Comparison of ENCODE assay signal across 12 mouse cellular contexts in genomic region chr10:94000223-94000622, GRCm38 (mm10). TPM values are rescaled to one million over a fixed set of nuclear protein-coding genes. Genes with fewer than 3 reads are reported as not detected.
DNase-seq lines count a peak whose midpoint lies in the region; ATAC-seq lines count a peak whose summit lies in the region.
"Had no signal": no experiment of that assay in that cellular context is flagged by ENCODE, and none has a peak within 500 bp of the region (broad histone marks: within the 10 kb centered on the region; RNA-seq: fewer than 3 reads in every experiment).

No protein-coding gene starts in this region.

- no peaks in the 10 kb centered on the region for H3K79me2 ChIP-seq in macrophage (ENCODE audit: inconsistent target)

- no peak overlapping the region for H3K9ac ChIP-seq in hindbrain, embryonic 14.5 days

- H3K27me3 ChIP-seq in hindbrain, embryonic 14.5 days (ENCODE audit: control insufficient read depth, insufficient read depth, low read length): no peaks in the 10 kb centered on the region

- H3K4me1 ChIP-seq in hindbrain, embryonic 14.5 days (replicated peaks; ENCODE audit: control insufficient read depth, insufficient read depth, low read length): no peaks in the 10 kb centered on the region
- H3K4me1 ChIP-seq: midbrain, embryonic 10.5 days had no signal

- ATAC-seq in hindbrain, embryonic 14.5 days (ENCODE audit: low FRiP score): no peak

- H3K4me3 ChIP-seq in macrophage (ENCODE audit: inconsistent target): no peak overlapping the region
- no peak overlapping the region for H3K4me3 ChIP-seq in hindbrain, embryonic 14.5 days (replicated peaks; ENCODE audit: low read length)
- H3K4me3 ChIP-seq: gastrocnemius, adult 2 months; midbrain, embryonic 10.5 days had no signal

- H3K9me3 ChIP-seq in hindbrain, embryonic 14.5 days (ENCODE audit: control insufficient read depth, low read length): no peaks in the 10 kb centered on the region

- WGBS in macrophage (ENCODE audit: missing documents): 26% methylated on average over 7 of the region's 10 CpGs
- WGBS in hindbrain, embryonic 14.5 days: 89% methylated on average over 10 of the region's 10 CpGs

- H3K27ac ChIP-seq in macrophage: peak overlapping the region; percentile 68
- no peak overlapping the region for H3K27ac ChIP-seq in hindbrain, embryonic 14.5 days
- H3K27ac ChIP-seq: gastrocnemius, adult 2 months; midbrain, embryonic 10.5 days had no signal

- peak; percentile 11 for DNase-seq in adrenal gland, adult 2 months
- no peak for DNase-seq in adrenal gland, adult 18-20 months (ENCODE audit: low spot score in 2 of 2)
- DNase-seq in kidney, adult 9 months: peak; percentile 48
- DNase-seq in kidney, adult 18-20 months: no peak
- DNase-seq in kidney, postnatal 10 days: peak; percentile 66
- DNase-seq in thymus, postnatal 14 days: no peak
- DNase-seq in hindbrain, embryonic 14.5 days (ENCODE audit: low spot score): no peak
- DNase-seq: gastrocnemius, adult 2 months; spleen, adult 18-20 months; thymus, adult 18-20 months had no signal

- H3K36me3 ChIP-seq in macrophage (ENCODE audit: inconsistent target): peaks cover 47% of the 10 kb centered on the region; the same call in 1 of the 2 replicates
- peaks cover 94% of the 10 kb centered on the region for H3K36me3 ChIP-seq in hindbrain, embryonic 14.5 days (replicated peaks; ENCODE audit: control insufficient read depth, insufficient read depth)

- H3K4me2 ChIP-seq in hindbrain, embryonic 14.5 days (replicated peaks): no peak overlapping the region

RNA-seq across cellular contexts. Expression of gene Vezt, which starts 35.4 kb away (rescaled TPM):
- total RNA-seq in adrenal gland, adult 2 months (2021): 10 to 100 TPM; 20.9 to 22.1 TPM
- polyA plus RNA-seq in adrenal gland, adult 2 months (2012; rRNA removed): 4.6 and 6.6 TPM in 2 replicates
- total RNA-seq in adrenal gland, adult 18-20 months (2021): 10 to 100 TPM; 21.5 to 22.1 TPM
- total RNA-seq in macrophage (2018; cell fraction: chromatin; rRNA removed): 100 to 1,000 TPM in 4 of 26 experiments, 10 to 100 TPM in 22; 33.5 to 274 (median 73.5) TPM
- 10 to 100 TPM; 10.6 to 18.7 (median 13.8) TPM for total RNA-seq in macrophage (2018; cell fraction: cytosol; rRNA removed)
- 100 to 1,000 TPM in 2 of 26 experiments, 10 to 100 TPM in 24; 21.5 to 227 (median 47.7) TPM for total RNA-seq in macrophage (2018; cell fraction: nucleus; rRNA removed)
- polyA plus RNA-seq in macrophage (2018): 11.2 to 15.9 TPM (median 13.0 TPM) in 3 replicates
- 56.5 and 62.5 TPM in 2 replicates for polyA plus RNA-seq in hindbrain, embryonic 14.5 days (2014; fragmentation: Nextera tagmentation; extraction: Ambion mirVana)

RNA-seq across cellular contexts. Expression of gene Fgd6, which starts 35.6 kb away (rescaled TPM):
- 1 to 10 TPM; 4.5 to 5.6 TPM for total RNA-seq in adrenal gland, adult 2 months (2021)
- 0.64 and 0.80 TPM in 2 replicates for polyA plus RNA-seq in adrenal gland, adult 2 months (2012; rRNA removed)
- total RNA-seq in adrenal gland, adult 18-20 months (2021): 1 to 10 TPM; 5.1 to 5.2 TPM
- 100 to 1,000 TPM in 4 of 26 experiments, 10 to 100 TPM in 22; 19.9 to 164 (median 75.1) TPM for total RNA-seq in macrophage (2018; cell fraction: chromatin; rRNA removed)
- total RNA-seq in macrophage (2018; cell fraction: cytosol; rRNA removed): 10 to 100 TPM in 24 of 26 experiments, 1 to 10 TPM in 2; 6.4 to 18.8 (median 15.0) TPM
- 10 to 100 TPM; 15.3 to 90.5 (median 39.3) TPM for total RNA-seq in macrophage (2018; cell fraction: nucleus; rRNA removed)
- 10.3 to 11.7 TPM (median 10.9 TPM) in 3 replicates for polyA plus RNA-seq in macrophage (2018)
- polyA plus RNA-seq in hindbrain, embryonic 14.5 days (2014; fragmentation: Nextera tagmentation; extraction: Ambion mirVana): 3.2 and 3.6 TPM in 2 replicates

Comparison
In these comparisons a context has a peak if more than half of its experiments do, and no peak if none do; other contexts are left out.
1. DNase-seq: peak in adrenal gland, adult 2 months (single experiment), kidney, adult 9 months (single experiment) and kidney, postnatal 10 days (single experiment); none in adrenal gland, adult 18-20 months (0 of 2), kidney, adult 18-20 months (single experiment), thymus, postnatal 14 days (single experiment) and hindbrain, embryonic 14.5 days (single experiment).